Mouse (Mus musculus): Measurements from ENCODE around the gene Ndufs4. TPM values are rescaled to one million over a fixed set of nuclear protein-coding genes. Genes with fewer than 3 reads are reported as not detected.

Ndufs4 gene
- polyA plus RNA-seq, 1 experiment from 2014 or later, result 299 TPM

DNA sequence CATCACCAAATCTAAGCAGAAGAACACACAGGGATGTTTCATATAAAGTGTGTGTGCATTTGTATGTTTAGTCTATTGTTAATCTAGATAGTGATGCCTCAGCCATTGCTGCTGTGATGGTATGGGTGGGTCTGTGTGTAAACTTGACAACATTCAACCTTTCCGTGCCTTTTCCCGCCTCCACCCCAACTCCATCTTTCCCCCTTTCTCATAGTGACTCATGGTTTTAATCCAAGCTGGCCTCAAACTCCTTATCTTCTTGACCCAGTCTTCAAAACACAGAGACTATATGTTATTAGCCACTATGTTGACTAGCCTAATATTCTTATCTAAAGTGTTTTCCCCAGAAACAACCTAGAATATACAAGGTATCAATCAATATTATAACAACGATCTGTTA is 72.7 kb downstream of the Ndufs4 start:
- no peak overlapping the region for H3K4me2 ChIP-seq (ENCODE audit: low read depth, low read length, severe bottlenecking)
- H3K27me3 ChIP-seq (ENCODE audit: control insufficient read depth, insufficient read depth, low read length), result no peaks in the 10 kb centered on the region
- ATAC-seq (replicated peaks; ENCODE audit: low FRiP score) (no peak), DNase-seq (ENCODE audit: low spot score) (no peak)
- H3K27ac ChIP-seq (ENCODE audit: low read depth, low read length), result no peak overlapping the region
- no peak overlapping the region for H3K9ac ChIP-seq (ENCODE audit: low read length)
- WGBS, result 93% methylated on average over 3 of the region's 3 CpGs
- no peaks in the 10 kb centered on the region for H3K9me3 ChIP-seq (ENCODE audit: control insufficient read depth, low read length)
- H3K4me1 ChIP-seq (replicated peaks; ENCODE audit: control insufficient read depth, insufficient read depth, low read length), result no peaks in the 10 kb centered on the region
- H3K4me3 ChIP-seq (ENCODE audit: low read depth, low read length), result no peak overlapping the region
- no peaks in the 10 kb centered on the region for H3K36me3 ChIP-seq (ENCODE audit: control insufficient read depth, insufficient read depth, low read length)

DNA sequence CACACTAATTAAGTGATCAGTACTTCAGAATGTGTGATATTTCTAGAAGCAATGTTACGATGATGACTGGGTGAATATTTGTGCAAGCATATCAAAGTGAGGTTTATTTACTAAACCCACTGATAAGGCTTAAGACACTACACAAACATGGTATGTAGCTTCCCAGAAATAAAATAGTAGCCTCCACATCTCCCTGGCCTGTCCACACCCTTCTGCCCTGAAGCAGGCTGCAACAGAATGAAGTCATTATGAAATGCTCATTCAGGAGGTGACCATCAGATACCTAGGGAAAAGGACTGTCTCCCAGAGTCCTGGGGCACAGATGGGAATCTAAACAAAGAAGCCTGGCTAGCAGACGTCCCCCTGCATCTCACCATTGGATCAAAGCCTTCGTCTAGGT is 73.1 kb downstream of the Ndufs4 start:
- no peaks in the 10 kb centered on the region for H3K36me3 ChIP-seq (ENCODE audit: control insufficient read depth, insufficient read depth, low read length)
- H3K9ac ChIP-seq (ENCODE audit: low read length), result no peak overlapping the region
- no peak overlapping the region for H3K4me3 ChIP-seq (ENCODE audit: low read depth, low read length)
- 85% methylated on average over 3 of the region's 3 CpGs for WGBS
- H3K27me3 ChIP-seq (ENCODE audit: control insufficient read depth, insufficient read depth, low read length), result no peaks in the 10 kb centered on the region
- DNase-seq (ENCODE audit: low spot score) (no peak), ATAC-seq (replicated peaks; ENCODE audit: low FRiP score) (no peak)
- H3K4me2 ChIP-seq (ENCODE audit: low read depth, low read length, severe bottlenecking), result no peak overlapping the region
- H3K9me3 ChIP-seq (ENCODE audit: control insufficient read depth, low read length), result no peaks in the 10 kb centered on the region
- H3K4me1 ChIP-seq (replicated peaks; ENCODE audit: control insufficient read depth, insufficient read depth, low read length), result no peaks in the 10 kb centered on the region
- no peak overlapping the region for H3K27ac ChIP-seq (ENCODE audit: low read depth, low read length)

DNA sequence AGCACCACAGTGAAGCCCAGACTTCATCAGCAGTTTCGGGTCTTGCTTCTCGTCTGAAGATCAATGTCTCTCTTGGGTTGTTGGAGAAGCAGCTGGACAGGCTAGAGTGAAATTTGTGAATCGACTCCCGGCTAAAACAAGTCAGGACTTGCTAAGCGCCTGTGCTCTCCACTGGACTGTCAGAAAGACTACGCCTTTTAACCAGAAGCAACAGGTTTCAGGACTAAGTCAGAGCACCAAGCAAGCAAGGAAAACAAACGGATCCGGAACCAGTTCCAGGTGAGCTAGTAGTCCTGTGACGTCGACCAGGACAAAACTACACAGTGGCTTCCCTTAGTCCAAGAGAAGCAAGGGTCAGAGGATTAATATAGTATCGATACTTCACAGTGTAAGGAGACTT is 77.5 kb downstream of the Ndufs4 start:
- DNase-seq (ENCODE audit: low spot score), result no peak
- H3K4me1 ChIP-seq (replicated peaks; ENCODE audit: control insufficient read depth, insufficient read depth, low read length), result no peaks in the 10 kb centered on the region
- H3K36me3 ChIP-seq (ENCODE audit: control insufficient read depth, insufficient read depth, low read length), result no peaks in the 10 kb centered on the region
- no peak overlapping the region for H3K4me3 ChIP-seq (ENCODE audit: low read depth, low read length)
- H3K4me2 ChIP-seq (ENCODE audit: low read depth, low read length, severe bottlenecking), result no peak overlapping the region
- H3K27me3 ChIP-seq (ENCODE audit: control insufficient read depth, insufficient read depth, low read length), result no peaks in the 10 kb centered on the region
- no peaks in the 10 kb centered on the region for H3K9me3 ChIP-seq (ENCODE audit: control insufficient read depth, low read length)
- WGBS, result 93% methylated on average over 11 of the region's 11 CpGs
- no peak overlapping the region for H3K9ac ChIP-seq (ENCODE audit: low read length)
- H3K27ac ChIP-seq (ENCODE audit: low read depth, low read length), result no peak overlapping the region
- no peak for ATAC-seq (replicated peaks; ENCODE audit: low FRiP score)

DNA sequence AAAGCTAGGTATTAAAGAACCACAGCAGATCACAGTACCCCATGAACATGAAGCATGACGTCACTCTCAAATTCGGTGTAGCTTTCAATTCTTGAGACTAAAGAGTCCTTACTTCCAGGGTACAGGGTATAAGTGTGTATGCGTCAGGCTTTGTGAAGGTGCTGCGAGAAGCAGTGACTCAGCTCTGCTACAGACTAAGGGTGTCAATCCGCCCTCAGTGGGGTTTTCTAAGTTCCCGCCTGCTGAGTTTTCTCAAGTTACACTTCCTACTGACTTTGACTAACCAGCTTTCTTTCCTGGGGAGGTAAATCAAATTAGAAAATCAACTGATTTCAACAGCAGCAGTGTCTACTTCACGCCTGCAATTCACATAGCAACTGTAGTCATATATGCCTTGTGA is 83.4 kb downstream of the Ndufs4 start:
- DNase-seq (ENCODE audit: low spot score) (no peak), ATAC-seq (replicated peaks; ENCODE audit: low FRiP score) (no peak)
- H3K4me2 ChIP-seq (ENCODE audit: low read depth, low read length, severe bottlenecking), result no peak overlapping the region
- H3K36me3 ChIP-seq (ENCODE audit: control insufficient read depth, insufficient read depth, low read length), result no peaks in the 10 kb centered on the region
- H3K4me3 ChIP-seq (ENCODE audit: low read depth, low read length), result no peak overlapping the region
- 84% methylated on average over 7 of the region's 7 CpGs for whole genome bisulfite sequencing
- no peaks in the 10 kb centered on the region for H3K4me1 ChIP-seq (replicated peaks; ENCODE audit: control insufficient read depth, insufficient read depth, low read length)
- no peaks in the 10 kb centered on the region for H3K27me3 ChIP-seq (ENCODE audit: control insufficient read depth, insufficient read depth, low read length)
- no peaks in the 10 kb centered on the region for H3K9me3 ChIP-seq (ENCODE audit: control insufficient read depth, low read length)
- no peak overlapping the region for H3K27ac ChIP-seq (ENCODE audit: low read depth, low read length)
- H3K9ac ChIP-seq (ENCODE audit: low read length), result no peak overlapping the region

DNA sequence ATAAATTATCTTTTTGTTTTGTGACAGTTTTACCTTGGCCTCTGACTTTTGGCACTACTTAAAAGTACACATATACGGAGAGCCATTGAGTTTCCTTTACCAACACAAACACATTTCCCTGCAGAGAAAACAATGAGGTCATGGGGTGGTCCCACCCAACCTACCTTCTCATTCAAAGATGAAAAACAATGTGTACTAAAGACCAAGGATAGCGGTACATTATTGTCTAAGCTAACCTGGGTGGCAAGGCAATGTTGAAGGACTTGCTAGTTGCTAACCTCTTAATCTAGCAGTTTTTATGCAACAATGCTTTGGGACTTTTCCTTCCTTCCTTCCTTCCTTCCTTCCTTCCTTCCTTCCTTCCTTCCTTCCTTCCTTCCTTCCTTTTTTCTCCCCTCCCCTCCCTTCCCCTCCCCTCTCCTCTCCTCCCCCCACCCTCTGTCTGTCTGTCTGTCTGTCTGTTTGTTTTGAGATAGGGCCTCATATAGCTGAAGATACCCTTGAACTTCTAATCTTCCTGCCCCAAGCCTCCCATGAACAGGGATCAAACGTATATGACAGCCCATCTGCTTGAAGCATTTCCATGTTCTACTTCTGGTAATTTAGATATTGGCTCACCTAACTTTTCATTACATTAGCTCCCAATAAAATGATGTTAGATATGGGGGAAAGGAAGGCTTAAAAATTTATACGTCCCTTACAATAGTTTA is 84.4 kb downstream of the Ndufs4 start:
- H3K9me3 ChIP-seq (ENCODE audit: control insufficient read depth, low read length), result no peaks in the 10 kb centered on the region
- H3K9ac ChIP-seq (ENCODE audit: low read length), result no peak overlapping the region
- 90% methylated on average over 4 of the region's 4 CpGs for WGBS
- H3K4me3 ChIP-seq (ENCODE audit: low read depth, low read length), result no peak overlapping the region
- H3K27me3 ChIP-seq (ENCODE audit: control insufficient read depth, insufficient read depth, low read length), result no peaks in the 10 kb centered on the region
- H3K36me3 ChIP-seq (ENCODE audit: control insufficient read depth, insufficient read depth, low read length), result no peaks in the 10 kb centered on the region
- DNase-seq (ENCODE audit: low spot score) (no peak), ATAC-seq (replicated peaks; ENCODE audit: low FRiP score) (no peak)
- H3K27ac ChIP-seq (ENCODE audit: low read depth, low read length), result no peak overlapping the region
- no peaks in the 10 kb centered on the region for H3K4me1 ChIP-seq (replicated peaks; ENCODE audit: control insufficient read depth, insufficient read depth, low read length)
- no peak overlapping the region for H3K4me2 ChIP-seq (ENCODE audit: low read depth, low read length, severe bottlenecking)

DNA sequence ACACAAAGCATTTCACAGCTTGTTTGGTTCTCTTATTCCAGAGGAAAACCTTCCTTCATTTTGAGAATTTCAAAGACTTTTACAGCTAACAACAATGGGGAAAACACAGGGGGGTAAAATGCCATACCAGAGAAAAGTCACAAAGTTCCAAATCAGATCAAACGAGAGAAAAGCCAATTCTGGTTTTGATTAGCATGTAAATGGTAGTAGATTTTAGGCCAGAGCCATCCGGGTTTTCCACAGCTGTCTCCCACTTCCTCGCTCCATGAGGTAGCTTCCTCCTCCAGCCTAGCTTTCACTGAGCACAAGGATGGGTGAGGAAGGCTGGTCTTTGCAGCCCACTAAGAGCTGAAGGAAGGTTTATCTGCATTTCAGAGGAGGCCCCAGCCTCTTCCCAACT is 90.3 kb downstream of the Ndufs4 start:
- H3K27ac ChIP-seq (ENCODE audit: low read depth, low read length), result no peak overlapping the region
- no peaks in the 10 kb centered on the region for H3K4me1 ChIP-seq (replicated peaks; ENCODE audit: control insufficient read depth, insufficient read depth, low read length)
- no peak overlapping the region for H3K9ac ChIP-seq (ENCODE audit: low read length)
- no peaks in the 10 kb centered on the region for H3K36me3 ChIP-seq (ENCODE audit: control insufficient read depth, insufficient read depth, low read length)
- H3K27me3 ChIP-seq (ENCODE audit: control insufficient read depth, insufficient read depth, low read length), result no peaks in the 10 kb centered on the region
- 51% methylated on average over 3 of the region's 3 CpGs for WGBS
- H3K4me2 ChIP-seq (ENCODE audit: low read depth, low read length, severe bottlenecking), result no peak overlapping the region
- ATAC-seq (replicated peaks; ENCODE audit: low FRiP score) (no peak), DNase-seq (ENCODE audit: low spot score) (no peak)
- no peaks in the 10 kb centered on the region for H3K9me3 ChIP-seq (ENCODE audit: control insufficient read depth, low read length)
- no peak overlapping the region for H3K4me3 ChIP-seq (ENCODE audit: low read depth, low read length)

DNA sequence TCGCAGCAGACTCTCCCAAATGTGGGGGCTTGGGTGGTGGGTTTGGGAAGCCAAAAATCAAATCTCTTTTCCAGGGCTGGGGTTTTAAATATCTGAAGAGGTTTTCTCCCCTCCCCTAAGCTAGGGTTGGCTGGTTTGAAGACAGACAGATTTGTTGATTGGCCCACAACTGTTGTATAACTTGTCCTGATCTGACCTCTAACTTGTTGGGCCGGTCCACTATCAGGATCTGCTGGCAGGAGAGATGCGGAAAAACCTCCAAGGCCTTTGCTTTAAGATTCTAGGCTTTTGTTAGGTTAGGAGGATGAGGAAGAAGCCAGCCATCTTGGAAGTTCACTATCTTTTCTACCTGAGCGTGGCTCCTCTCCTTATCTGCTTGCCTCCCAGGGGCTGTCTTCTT is 91.5 kb downstream of the Ndufs4 start:
- Histone ChIP-seq H3K4me2 (ENCODE audit: low read depth, low read length, severe bottlenecking) (no peak overlapping the region), H3K9ac (ENCODE audit: low read length) (no peak overlapping the region), H3K4me1 (replicated peaks; ENCODE audit: control insufficient read depth, insufficient read depth, low read length) (no peaks in the 10 kb centered on the region), H3K27ac (ENCODE audit: low read depth, low read length) (no peak overlapping the region), H3K36me3 (ENCODE audit: control insufficient read depth, insufficient read depth, low read length) (no peaks in the 10 kb centered on the region), H3K27me3 (ENCODE audit: control insufficient read depth, insufficient read depth, low read length) (no peaks in the 10 kb centered on the region), H3K9me3 (ENCODE audit: control insufficient read depth, low read length) (no peaks in the 10 kb centered on the region), H3K4me3 (ENCODE audit: low read depth, low read length) (no peak overlapping the region)
- 92% methylated on average over 4 of the region's 4 CpGs for WGBS
- no peak for ATAC-seq (replicated peaks; ENCODE audit: low FRiP score)
- DNase-seq (ENCODE audit: low spot score), result no peak

DNA sequence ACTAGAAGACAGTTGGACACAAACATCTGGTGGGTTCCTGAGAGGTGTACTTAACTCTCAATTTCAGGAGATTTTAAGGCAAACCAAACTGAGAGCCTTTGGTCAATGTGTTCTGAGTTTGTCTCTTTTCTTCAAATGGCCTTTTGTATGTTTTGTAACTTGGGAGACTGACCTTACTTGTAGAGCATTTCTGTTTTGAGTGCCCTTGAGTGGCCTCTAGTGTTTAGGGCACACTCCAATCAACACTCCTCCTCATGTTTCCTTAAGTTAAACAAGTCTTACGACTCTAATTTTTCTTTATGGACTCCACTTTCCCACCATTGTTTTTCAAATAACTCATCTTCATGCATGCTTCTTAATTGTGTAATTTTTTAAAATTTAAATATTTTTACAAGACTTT is 98.6 kb downstream of the Ndufs4 start:
- DNase-seq (ENCODE audit: low spot score) (no peak), ATAC-seq (replicated peaks; ENCODE audit: low FRiP score) (no peak)
- H3K27ac ChIP-seq (ENCODE audit: low read depth, low read length), result no peak overlapping the region
- no peak overlapping the region for H3K4me2 ChIP-seq (ENCODE audit: low read depth, low read length, severe bottlenecking)
- no peaks in the 10 kb centered on the region for H3K36me3 ChIP-seq (ENCODE audit: control insufficient read depth, insufficient read depth, low read length)
- 92% methylated on average over 1 of the region's 1 CpGs for WGBS
- no peak overlapping the region for H3K9ac ChIP-seq (ENCODE audit: low read length)
- no peaks in the 10 kb centered on the region for H3K27me3 ChIP-seq (ENCODE audit: control insufficient read depth, insufficient read depth, low read length)
- no peaks in the 10 kb centered on the region for H3K9me3 ChIP-seq (ENCODE audit: control insufficient read depth, low read length)
- no peak overlapping the region for H3K4me3 ChIP-seq (ENCODE audit: low read depth, low read length)
- H3K4me1 ChIP-seq (replicated peaks; ENCODE audit: control insufficient read depth, insufficient read depth, low read length), result no peaks in the 10 kb centered on the region

DNA sequence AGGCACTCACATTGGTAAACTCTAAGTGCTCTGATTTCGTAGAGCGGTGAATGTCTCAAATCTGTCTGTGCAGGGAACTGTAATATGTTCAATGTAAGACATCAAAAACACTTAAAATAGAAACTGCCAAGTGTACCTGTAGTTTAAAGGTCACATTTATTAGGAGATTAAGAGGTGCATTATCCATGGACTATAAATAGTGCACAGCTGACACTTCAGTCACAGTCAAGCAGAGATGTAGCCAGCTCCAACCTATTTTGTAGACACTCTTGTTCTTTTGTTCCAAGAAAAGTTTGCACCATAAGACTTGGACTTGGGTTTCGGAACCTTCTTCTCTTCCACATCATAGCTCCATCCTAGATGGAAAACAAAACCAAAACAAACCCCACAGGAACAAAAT is 99.5 kb downstream of the Ndufs4 start:
- 94% methylated on average over 3 of the region's 3 CpGs for WGBS
- H3K27me3 ChIP-seq (ENCODE audit: control insufficient read depth, insufficient read depth, low read length), result no peaks in the 10 kb centered on the region
- H3K4me3 ChIP-seq (ENCODE audit: low read depth, low read length), result no peak overlapping the region
- no peaks in the 10 kb centered on the region; the same call in 1 of the 2 replicates for H3K36me3 ChIP-seq (ENCODE audit: control insufficient read depth, insufficient read depth, low read length)
- H3K27ac ChIP-seq (ENCODE audit: low read depth, low read length), result no peak overlapping the region
- ATAC-seq (replicated peaks; ENCODE audit: low FRiP score) (no peak), DNase-seq (ENCODE audit: low spot score) (no peak)
- H3K4me1 ChIP-seq (replicated peaks; ENCODE audit: control insufficient read depth, insufficient read depth, low read length), result no peaks in the 10 kb centered on the region
- H3K4me2 ChIP-seq (ENCODE audit: low read depth, low read length, severe bottlenecking), result no peak overlapping the region
- H3K9ac ChIP-seq (ENCODE audit: low read length), result no peak overlapping the region
- no peaks in the 10 kb centered on the region; the same call in 1 of the 2 replicates for H3K9me3 ChIP-seq (ENCODE audit: control insufficient read depth, low read length)

All from forebrain, embryonic 11.5 days (tissue).